Mouse (Mus musculus): ENCODE measurements around the gene Sycp2l. TPM values are rescaled to one million over a fixed set of nuclear protein-coding genes. Genes with fewer than 3 reads are reported as not detected.

The Sycp2l gene
- polyA plus RNA-seq, 1 experiment: 0.37 TPM

GRCm38 (mm10) chr13:41220304-41220834, 106.3 kb downstream of the Sycp2l start, which contains the start of gene Elovl2:
Gene Elovl2, minus strand, starts transcription at chr13:41220405.
- TF ChIP-seq POLR2A (IDR thresholded peaks at IDR 0.05; ENCODE audit: insufficient read depth, low read length) (no peak), CTCF (IDR thresholded peaks at IDR 0.05; ENCODE audit: low read depth, low read length) (peak; percentile 42), EP300 (IDR thresholded peaks at IDR 0.05; ENCODE audit: insufficient read depth, low read depth, low read length) (no peak)
- no peak within 1 kb of the TSS for H3K27ac ChIP-seq (ENCODE audit: insufficient read depth, low read length)
- H3K9ac ChIP-seq (ENCODE audit: low read depth, poor library complexity, severe bottlenecking): peak within 1 kb of the TSS; percentile 79
- peak within 1 kb of the TSS; percentile 88 for H3K4me3 ChIP-seq (ENCODE audit: low read depth, low read length)
- no peaks in the 10 kb centered on the region for H3K36me3 ChIP-seq (ENCODE audit: control insufficient read depth, insufficient read depth, low read length, poor library complexity, severe bottlenecking)
- H3K4me1 ChIP-seq (ENCODE audit: control insufficient read depth, insufficient read depth, low read length): no peaks in the 10 kb centered on the region
- peaks cover 2% of the 10 kb centered on the region; the same call in 1 of the 2 replicates for H3K27me3 ChIP-seq (ENCODE audit: control insufficient read depth, insufficient read depth, low read length, poor library complexity, severe bottlenecking)
- H3K9me3 ChIP-seq (replicated peaks; ENCODE audit: control insufficient read depth, insufficient read depth, low read length, poor library complexity, severe bottlenecking): no peaks in the 10 kb centered on the region

Other genes with a start within 250 kb of the Sycp2l start
- 79.0 and 79.4 TPM in 2 replicates for gene Pak1ip1, start 113.3 kb upstream of the Sycp2l start, polyA plus RNA-seq (2011; ENCODE audit: insufficient read depth, insufficient read length, low read depth, missing spikeins)
- 111 and 112 TPM in 2 replicates for gene Tmem14c, start 98.0 kb upstream of the Sycp2l start, polyA plus RNA-seq (2011; ENCODE audit: insufficient read depth, insufficient read length, low read depth, missing spikeins)
- 2.4 and 3.5 TPM in 2 replicates for gene Mak, start 34.6 kb upstream of the Sycp2l start, polyA plus RNA-seq (2011; ENCODE audit: insufficient read depth, insufficient read length, low read depth, missing spikeins)
- not detected in 2 replicates for gene Gcm2, start 3.3 kb upstream of the Sycp2l start, polyA plus RNA-seq (2011; ENCODE audit: insufficient read depth, insufficient read length, low read depth, missing spikeins)
- gene Elovl2, start 106.1 kb downstream of the Sycp2l start, polyA plus RNA-seq (2011; ENCODE audit: insufficient read depth, insufficient read length, low read depth, missing spikeins): 3.7 and 5.8 TPM in 2 replicates
- 6.3 and 8.4 TPM in 2 replicates for gene Smim13, start 135.5 kb downstream of the Sycp2l start, polyA plus RNA-seq (2011; ENCODE audit: insufficient read depth, insufficient read length, low read depth, missing spikeins)
- gene Gm17364, start 159.7 kb downstream of the Sycp2l start, polyA plus RNA-seq (2011; ENCODE audit: insufficient read depth, insufficient read length, low read depth, missing spikeins): not detected in 2 replicates